Comparison of ENCODE assay signal across 28 mouse cellular contexts in genomic region chr16:59427960-59428359, GRCm38 (mm10). TPM values are rescaled to one million over a fixed set of nuclear protein-coding genes. Genes with fewer than 3 reads are reported as not detected.
A peak's percentile ranks its signal among the peaks of the same experiment; 100 is the strongest.
DNase-seq lines count a peak whose midpoint lies in the region; ATAC-seq and TF ChIP-seq lines count a peak whose summit lies in the region.
"Had no signal": no experiment of that assay in that cellular context is flagged by ENCODE, and none has a peak within 500 bp of the region (broad histone marks: within the 10 kb centered on the region; RNA-seq: fewer than 3 reads in every experiment).

No protein-coding gene starts in this region.

- H3K27ac ChIP-seq in embryonic facial prominence, embryonic 12.5 days: 0 out of 2 replicates have a peak overlapping the region, but pooled peaks have one; percentile 17
- H3K27ac ChIP-seq in embryonic facial prominence, embryonic 10.5 days (replicated peaks): no peak overlapping the region
- H3K27ac ChIP-seq in heart, embryonic 10.5 days: no peak overlapping the region
- H3K27ac ChIP-seq in midbrain, embryonic 13.5 days: no peak overlapping the region
- no peak overlapping the region for H3K27ac ChIP-seq in midbrain, postnatal 0 days (ENCODE audit: low read depth, low read length)
- H3K27ac ChIP-seq in midbrain, embryonic 15.5 days: no peak overlapping the region
- H3K27ac ChIP-seq: embryonic facial prominence, embryonic 13.5 days; forebrain, embryonic 10.5 days; forebrain, embryonic 15.5 days; gastrocnemius, adult 2 months; heart, embryonic 15.5 days; hindbrain, embryonic 14.5 days; hindbrain, postnatal 0 days had no signal

- no peaks in the 10 kb centered on the region for H3K27me3 ChIP-seq in embryonic facial prominence, embryonic 12.5 days
- no peaks in the 10 kb centered on the region for H3K27me3 ChIP-seq in embryonic facial prominence, embryonic 10.5 days (replicated peaks; ENCODE audit: low read depth, poor library complexity, severe bottlenecking)
- H3K27me3 ChIP-seq in heart, embryonic 10.5 days (ENCODE audit: insufficient read depth, poor library complexity, severe bottlenecking): no peaks in the 10 kb centered on the region
- no peaks in the 10 kb centered on the region for H3K27me3 ChIP-seq in midbrain, embryonic 13.5 days
- H3K27me3 ChIP-seq in midbrain, postnatal 0 days (ENCODE audit: insufficient read depth, low read length): no peaks in the 10 kb centered on the region
- no peaks in the 10 kb centered on the region for H3K27me3 ChIP-seq in midbrain, embryonic 15.5 days (replicated peaks)
- H3K27me3 ChIP-seq: embryonic facial prominence, embryonic 13.5 days; forebrain, embryonic 15.5 days; heart, embryonic 12.5 days; heart, embryonic 15.5 days had no signal

- H3K4me2 ChIP-seq in embryonic facial prominence, embryonic 12.5 days (replicated peaks): no peak overlapping the region
- H3K4me2 ChIP-seq in midbrain, embryonic 13.5 days (replicated peaks): no peak overlapping the region
- no peak overlapping the region for H3K4me2 ChIP-seq in midbrain, postnatal 0 days (ENCODE audit: low read depth, low read length, poor library complexity, severe bottlenecking)
- no peak overlapping the region for H3K4me2 ChIP-seq in midbrain, embryonic 15.5 days
- H3K4me2 ChIP-seq: embryonic facial prominence, embryonic 13.5 days; forebrain, embryonic 15.5 days; heart, embryonic 12.5 days; heart, embryonic 15.5 days; hindbrain, embryonic 14.5 days had no signal

- H3K36me3 ChIP-seq in embryonic facial prominence, embryonic 12.5 days: no peaks in the 10 kb centered on the region
- no peaks in the 10 kb centered on the region for H3K36me3 ChIP-seq in embryonic facial prominence, embryonic 10.5 days (replicated peaks)
- no peaks in the 10 kb centered on the region for H3K36me3 ChIP-seq in heart, embryonic 10.5 days
- H3K36me3 ChIP-seq in midbrain, embryonic 13.5 days: no peaks in the 10 kb centered on the region
- no peaks in the 10 kb centered on the region for H3K36me3 ChIP-seq in midbrain, postnatal 0 days (ENCODE audit: insufficient read depth, low read length)
- no peaks in the 10 kb centered on the region for H3K36me3 ChIP-seq in midbrain, embryonic 15.5 days (replicated peaks)
- H3K36me3 ChIP-seq: embryonic facial prominence, embryonic 13.5 days; forebrain, embryonic 10.5 days; forebrain, embryonic 15.5 days; heart, embryonic 12.5 days; heart, embryonic 15.5 days had no signal

- no peak overlapping the region for H3K9ac ChIP-seq in embryonic facial prominence, embryonic 12.5 days
- no peak overlapping the region for H3K9ac ChIP-seq in midbrain, embryonic 13.5 days (replicated peaks)
- H3K9ac ChIP-seq in midbrain, postnatal 0 days (replicated peaks; ENCODE audit: low read length, poor library complexity, severe bottlenecking): no peak overlapping the region
- no peak overlapping the region for H3K9ac ChIP-seq in midbrain, embryonic 15.5 days
- H3K9ac ChIP-seq: embryonic facial prominence, embryonic 13.5 days; forebrain, embryonic 15.5 days; heart, embryonic 12.5 days; heart, embryonic 15.5 days; hindbrain, embryonic 14.5 days had no signal

- no peaks in the 10 kb centered on the region for H3K9me3 ChIP-seq in embryonic facial prominence, embryonic 12.5 days
- no peaks in the 10 kb centered on the region for H3K9me3 ChIP-seq in embryonic facial prominence, embryonic 10.5 days
- no peaks in the 10 kb centered on the region for H3K9me3 ChIP-seq in heart, embryonic 10.5 days
- no peaks in the 10 kb centered on the region for H3K9me3 ChIP-seq in midbrain, embryonic 13.5 days
- H3K9me3 ChIP-seq in midbrain, postnatal 0 days (ENCODE audit: low read length): no peaks in the 10 kb centered on the region
- no peaks in the 10 kb centered on the region for H3K9me3 ChIP-seq in midbrain, embryonic 15.5 days
- H3K9me3 ChIP-seq: embryonic facial prominence, embryonic 13.5 days; forebrain, embryonic 10.5 days; forebrain, embryonic 15.5 days; heart, embryonic 12.5 days; heart, embryonic 15.5 days had no signal

- 66% methylated on average over 7 of the region's 7 CpGs for WGBS in embryonic facial prominence, embryonic 12.5 days
- WGBS in embryonic facial prominence, embryonic 10.5 days: 74% methylated on average over 7 of the region's 7 CpGs
- 77% methylated on average over 7 of the region's 7 CpGs for WGBS in heart, embryonic 10.5 days
- 59% methylated on average over 7 of the region's 7 CpGs for WGBS in midbrain, embryonic 13.5 days
- 56% methylated on average over 7 of the region's 7 CpGs for WGBS in midbrain, postnatal 0 days
- WGBS in midbrain, embryonic 15.5 days: 57% methylated on average over 7 of the region's 7 CpGs

- intact Hi-C loops in heart, postnatal 36 days (cut with DNase I): no loop called here

- no peak for TF ChIP-seq CTCF in midbrain, postnatal 0 days (IDR thresholded peaks at IDR 0.05)

- H3K4me1 ChIP-seq in embryonic facial prominence, embryonic 12.5 days: no peaks in the 10 kb centered on the region
- no peaks in the 10 kb centered on the region for H3K4me1 ChIP-seq in embryonic facial prominence, embryonic 10.5 days
- no peaks in the 10 kb centered on the region for H3K4me1 ChIP-seq in heart, embryonic 10.5 days
- H3K4me1 ChIP-seq in midbrain, embryonic 13.5 days (replicated peaks): 0 out of 2 replicates have a peak, but pooled peaks cover 2% of the 10 kb centered on the region
- H3K4me1 ChIP-seq in midbrain, postnatal 0 days (ENCODE audit: insufficient read depth, low read length): no peaks in the 10 kb centered on the region
- no peaks in the 10 kb centered on the region for H3K4me1 ChIP-seq in midbrain, embryonic 15.5 days
- H3K4me1 ChIP-seq: embryonic facial prominence, embryonic 13.5 days; forebrain, embryonic 10.5 days; forebrain, embryonic 15.5 days; heart, embryonic 12.5 days; heart, embryonic 15.5 days had no signal

- no peak overlapping the region for H3K4me3 ChIP-seq in embryonic facial prominence, embryonic 12.5 days
- H3K4me3 ChIP-seq in embryonic facial prominence, embryonic 10.5 days: no peak overlapping the region
- H3K4me3 ChIP-seq in heart, embryonic 10.5 days: no peak overlapping the region
- no peak overlapping the region for H3K4me3 ChIP-seq in midbrain, embryonic 13.5 days (replicated peaks)
- H3K4me3 ChIP-seq in midbrain, postnatal 0 days (ENCODE audit: low read depth, low read length): no peak overlapping the region
- H3K4me3 ChIP-seq in midbrain, embryonic 15.5 days: no peak overlapping the region
- H3K4me3 ChIP-seq: embryonic facial prominence, embryonic 13.5 days; forebrain, embryonic 10.5 days; forebrain, embryonic 15.5 days; gastrocnemius, adult 2 months; heart, embryonic 12.5 days; heart, embryonic 15.5 days had no signal

- no peak for DNase-seq in embryonic facial prominence, embryonic 10.5 days (ENCODE audit: low spot score)
- DNase-seq in heart, embryonic 10.5 days (ENCODE audit: low spot score): peak; percentile 35
- DNase-seq in heart, postnatal 36 days: no peak
- DNase-seq in midbrain, postnatal 0 days (ENCODE audit: low spot score): no peak
- no peak for DNase-seq in adrenal gland, postnatal 14 days
- DNase-seq: adrenal gland, adult 8-10 months; adrenal gland, postnatal 36 days; cerebellum, adult 18-20 months; cerebellum, adult 9-10 months; cerebellum, postnatal 14 days; gastrocnemius, adult 2 months; gastrocnemius, postnatal 14 days; heart, adult 11 months; heart, postnatal 10 days; heart, postnatal 4 days had no signal

- ATAC-seq in embryonic facial prominence, embryonic 12.5 days (ENCODE audit: insufficient number of reproducible peaks, insufficient read depth, low FRiP score, low TSS enrichment): no peak
- ATAC-seq in midbrain, embryonic 13.5 days: 0 out of 2 replicates have a peak, but pooled peaks have one; percentile 55
- no peak for ATAC-seq in midbrain, postnatal 0 days (ENCODE audit: low FRiP score)
- ATAC-seq in midbrain, embryonic 15.5 days (replicated peaks): 0 out of 2 replicates have a peak, but pooled peaks have one; percentile 33
- ATAC-seq: activated CD4-positive, CD25-positive, alpha-beta regulatory T cell, adult 4 months; forebrain, embryonic 15.5 days; hindbrain, postnatal 0 days; inflammation-experienced regulatory T-cells, adult 6 months had no signal

RNA-seq across cellular contexts. Expression of gene Gabrr3, which starts 20.8 kb away (rescaled TPM):
- 0.12 TPM in 1 of 2 replicates, not detected in the other for polyA plus RNA-seq in embryonic facial prominence, embryonic 12.5 days (2016; fragmentation: Nextera tagmentation; extraction: Ambion mirVana)
- 0.05 and 0.06 TPM in 2 replicates for polyA plus RNA-seq in embryonic facial prominence, embryonic 10.5 days (2016; fragmentation: Nextera tagmentation; extraction: Ambion mirVana)
- polyA plus RNA-seq in heart, embryonic 10.5 days (2016; fragmentation: Nextera tagmentation; extraction: Ambion mirVana): not detected in 2 replicates
- total RNA-seq in heart, postnatal 36 days (2021): not detected
- 0.12 and 0.30 TPM in 2 replicates for polyA plus RNA-seq in midbrain, embryonic 13.5 days (2015; fragmentation: Nextera tagmentation; extraction: Ambion mirVana)
- total RNA-seq in midbrain, postnatal 0 days (2014; rRNA removed): 0.14 and 0.16 TPM in 2 replicates
- polyA plus RNA-seq in midbrain, postnatal 0 days (2015; fragmentation: Nextera tagmentation; extraction: Ambion mirVana): not detected in 2 replicates
- polyA plus RNA-seq in midbrain, embryonic 15.5 days (2015; fragmentation: Nextera tagmentation; extraction: Ambion mirVana): 0.06 and 0.13 TPM in 2 replicates
- total RNA-seq in adrenal gland, postnatal 14 days (2021): not detected in 2 replicates
- total RNA-seq: adrenal gland, adult 8-10 months; adrenal gland, postnatal 36 days; gastrocnemius, adult 2 months; gastrocnemius, postnatal 14 days; gastrocnemius, postnatal 4 days; heart, postnatal 10 days; heart, postnatal 4 days; hindbrain, postnatal 0 days had no signal
- polyA plus RNA-seq: activated CD4-positive, CD25-positive, alpha-beta regulatory T cell, adult 4 months; heart, embryonic 12.5 days; heart, embryonic 15.5 days; inflammation-experienced regulatory T-cells, adult 6 months had no signal

RNA-seq across cellular contexts. Expression of gene Riox2, which starts 43.6 kb away (rescaled TPM):
- polyA plus RNA-seq in embryonic facial prominence, embryonic 12.5 days (2016; fragmentation: Nextera tagmentation; extraction: Ambion mirVana): 33.4 and 35.8 TPM in 2 replicates
- 37.1 and 41.4 TPM in 2 replicates for polyA plus RNA-seq in embryonic facial prominence, embryonic 10.5 days (2016; fragmentation: Nextera tagmentation; extraction: Ambion mirVana)
- 35.8 and 40.0 TPM in 2 replicates for polyA plus RNA-seq in heart, embryonic 10.5 days (2016; fragmentation: Nextera tagmentation; extraction: Ambion mirVana)
- total RNA-seq in heart, postnatal 36 days (2021): 10 to 100 TPM; 15.4 to 16.7 TPM
- 11.5 TPM in 2 replicates for polyA plus RNA-seq in midbrain, embryonic 13.5 days (2015; fragmentation: Nextera tagmentation; extraction: Ambion mirVana)
- total RNA-seq in midbrain, postnatal 0 days (2014; rRNA removed): 5.1 and 8.6 TPM in 2 replicates
- 11.1 and 11.2 TPM in 2 replicates for polyA plus RNA-seq in midbrain, postnatal 0 days (2015; fragmentation: Nextera tagmentation; extraction: Ambion mirVana)
- 13.6 and 14.0 TPM in 2 replicates for polyA plus RNA-seq in midbrain, embryonic 15.5 days (2015; fragmentation: Nextera tagmentation; extraction: Ambion mirVana)
- 21.2 and 25.8 TPM in 2 replicates for total RNA-seq in adrenal gland, postnatal 14 days (2021)

Comparison
In these comparisons a context has a peak if more than half of its experiments do, and no peak if none do; other contexts are left out.
1. ATAC-seq: peak in midbrain, embryonic 13.5 days (single experiment) and midbrain, embryonic 15.5 days (single experiment); none in embryonic facial prominence, embryonic 12.5 days (single experiment) and midbrain, postnatal 0 days (single experiment).